Mouse (Mus musculus): ENCODE data around the gene Gabrg3.
A peak's percentile ranks its signal among the peaks of the same experiment; 100 is the strongest.

The Gabrg3 gene

DNA sequence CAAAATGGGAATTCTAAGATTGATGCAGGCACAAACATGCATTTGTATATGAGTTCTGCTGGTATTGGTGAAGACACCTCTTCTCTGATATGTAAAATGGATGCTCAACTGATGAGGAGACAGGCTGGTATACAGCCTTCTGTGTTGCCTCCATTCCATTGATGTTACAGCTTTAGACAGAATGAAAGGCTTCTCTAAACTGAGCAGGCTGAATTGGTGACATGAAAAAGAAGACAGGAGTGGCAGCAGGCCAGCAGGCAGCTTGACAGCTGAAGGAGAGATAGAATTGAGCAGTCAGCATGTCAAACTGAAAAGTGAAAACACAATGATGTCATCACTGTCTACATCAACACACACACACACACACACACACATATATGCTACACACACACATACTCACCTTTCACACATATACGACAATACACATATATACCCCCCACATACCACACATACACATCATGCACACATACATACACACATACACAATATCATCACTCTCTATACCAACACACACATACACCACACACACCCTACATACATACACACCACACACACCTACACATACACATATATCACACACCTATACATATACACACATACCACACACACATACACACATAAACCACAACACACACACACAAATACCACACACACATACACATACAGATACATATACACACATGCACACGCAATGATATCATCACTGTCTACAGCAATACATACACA, 315.4 kb downstream of the Gabrg3 start:
- DNase-seq (ENCODE audit: low read depth, low spot score) = no peak

DNA sequence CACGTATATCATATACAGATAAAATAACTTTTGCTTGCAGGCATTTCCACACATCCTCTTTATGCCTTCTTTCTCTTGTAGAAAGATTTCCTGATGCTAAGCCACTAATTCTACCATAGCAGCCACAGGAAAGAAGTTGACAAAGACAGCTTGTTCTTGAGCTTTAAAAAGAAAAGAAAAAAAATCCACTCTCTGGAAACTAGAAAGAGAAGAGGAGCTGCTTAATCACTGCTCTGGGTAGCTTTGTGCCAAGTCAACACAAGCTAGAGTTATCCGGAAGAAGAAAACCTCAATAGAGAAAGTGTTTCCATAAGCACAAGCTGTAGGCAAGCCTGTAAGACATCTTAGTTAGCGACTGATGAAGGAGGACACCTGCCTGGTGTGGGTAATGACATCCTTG, 321.6 kb downstream of the Gabrg3 start:
- no peak for DNase-seq (ENCODE audit: low read depth, low spot score)

DNA sequence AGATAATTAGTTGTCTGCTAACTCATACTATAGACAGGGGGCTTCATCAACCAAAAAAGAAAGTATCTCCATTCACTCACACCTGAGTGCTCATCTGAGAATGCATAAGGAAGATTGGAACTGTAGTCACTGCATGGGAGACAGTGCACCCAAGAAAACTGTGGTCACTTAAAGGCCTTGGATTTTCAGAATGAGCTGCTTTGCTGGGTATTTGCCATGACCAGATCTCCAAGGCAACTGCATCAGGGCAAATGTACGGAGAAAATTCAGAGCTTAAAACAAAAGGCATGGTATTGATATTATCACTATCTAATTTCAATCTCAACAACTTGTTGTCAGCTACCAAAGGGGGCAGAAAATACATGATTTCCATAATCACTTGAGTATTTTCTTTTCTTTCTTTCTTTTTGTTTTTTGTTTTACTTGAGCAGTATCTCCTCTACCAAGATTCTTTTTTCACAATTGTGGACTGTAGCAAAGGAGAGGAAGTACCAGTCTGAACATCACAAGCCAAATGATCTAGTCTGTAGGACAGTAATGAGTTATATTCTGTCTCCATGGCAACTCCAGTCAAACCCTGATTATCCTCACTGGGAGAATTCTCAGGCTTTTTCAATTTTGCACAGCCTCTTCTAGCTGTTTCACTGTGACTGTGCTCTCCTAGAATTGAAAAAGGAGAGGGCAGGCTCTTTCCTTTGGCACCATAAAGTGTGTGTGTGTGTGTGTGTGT, 335.9 kb downstream of the Gabrg3 start:
- DNase-seq (ENCODE audit: low read depth, low spot score) = no peak

DNA sequence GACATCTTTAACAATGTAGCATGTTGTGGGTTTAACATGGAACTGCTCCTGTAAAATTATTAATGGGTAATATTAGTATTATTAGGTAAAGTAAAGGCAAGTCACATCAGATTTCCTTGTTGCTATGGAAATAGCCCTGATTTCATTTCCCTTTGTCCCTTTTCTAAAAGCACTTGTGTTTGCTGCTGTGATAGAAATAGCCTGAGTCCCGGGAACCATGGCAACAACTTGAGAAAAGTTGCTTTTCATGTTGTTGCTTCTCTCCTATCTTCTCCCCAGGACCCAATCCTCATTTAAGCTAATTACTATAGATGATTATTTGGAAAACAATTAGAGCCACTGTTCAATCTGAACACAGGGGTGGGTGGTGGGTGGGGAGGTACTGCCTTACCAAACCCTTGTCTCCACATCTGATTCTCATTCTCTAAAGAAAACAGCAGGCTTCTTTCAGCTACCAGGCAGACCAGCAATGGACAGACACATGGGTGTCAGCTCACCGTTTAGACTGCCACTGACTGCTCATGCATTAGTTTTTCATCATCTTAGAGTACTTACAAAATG, 349.0 kb downstream of the Gabrg3 start:
- DNase-seq (ENCODE audit: low read depth, low spot score) = no peak

DNA sequence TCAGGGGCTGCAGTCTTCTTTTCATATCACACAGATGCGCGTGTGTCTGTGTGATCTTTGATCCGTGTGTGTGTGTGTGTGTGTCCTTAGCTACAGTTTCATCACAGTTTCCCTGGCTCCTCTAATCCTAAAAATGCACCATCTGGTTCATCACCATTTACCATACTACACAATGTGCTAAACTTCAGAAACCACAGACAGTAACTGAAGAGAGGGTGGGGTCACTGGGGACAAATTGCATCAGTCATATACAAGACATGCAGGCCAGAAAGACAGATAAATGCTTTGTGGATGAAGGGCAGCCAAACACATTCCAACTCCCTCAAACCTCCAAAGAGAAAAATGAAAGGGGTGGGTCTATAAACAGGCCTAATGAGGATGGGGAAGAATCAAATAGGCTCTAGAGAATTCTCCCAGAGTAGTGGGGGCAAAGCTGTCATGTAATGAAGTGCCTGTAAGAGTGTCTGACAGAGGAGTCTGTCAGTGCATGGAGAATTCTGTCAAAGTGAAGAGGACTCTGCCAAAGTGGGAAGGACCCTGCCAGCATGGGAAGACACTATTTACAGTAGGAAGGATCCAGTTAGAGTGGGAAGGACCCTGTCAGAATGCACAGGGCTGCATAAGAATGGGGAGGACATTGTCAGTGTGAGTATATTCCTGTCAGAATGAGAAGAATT, 386.3 kb downstream of the Gabrg3 start:
- no peak for DNase-seq (ENCODE audit: low read depth, low spot score)

DNA sequence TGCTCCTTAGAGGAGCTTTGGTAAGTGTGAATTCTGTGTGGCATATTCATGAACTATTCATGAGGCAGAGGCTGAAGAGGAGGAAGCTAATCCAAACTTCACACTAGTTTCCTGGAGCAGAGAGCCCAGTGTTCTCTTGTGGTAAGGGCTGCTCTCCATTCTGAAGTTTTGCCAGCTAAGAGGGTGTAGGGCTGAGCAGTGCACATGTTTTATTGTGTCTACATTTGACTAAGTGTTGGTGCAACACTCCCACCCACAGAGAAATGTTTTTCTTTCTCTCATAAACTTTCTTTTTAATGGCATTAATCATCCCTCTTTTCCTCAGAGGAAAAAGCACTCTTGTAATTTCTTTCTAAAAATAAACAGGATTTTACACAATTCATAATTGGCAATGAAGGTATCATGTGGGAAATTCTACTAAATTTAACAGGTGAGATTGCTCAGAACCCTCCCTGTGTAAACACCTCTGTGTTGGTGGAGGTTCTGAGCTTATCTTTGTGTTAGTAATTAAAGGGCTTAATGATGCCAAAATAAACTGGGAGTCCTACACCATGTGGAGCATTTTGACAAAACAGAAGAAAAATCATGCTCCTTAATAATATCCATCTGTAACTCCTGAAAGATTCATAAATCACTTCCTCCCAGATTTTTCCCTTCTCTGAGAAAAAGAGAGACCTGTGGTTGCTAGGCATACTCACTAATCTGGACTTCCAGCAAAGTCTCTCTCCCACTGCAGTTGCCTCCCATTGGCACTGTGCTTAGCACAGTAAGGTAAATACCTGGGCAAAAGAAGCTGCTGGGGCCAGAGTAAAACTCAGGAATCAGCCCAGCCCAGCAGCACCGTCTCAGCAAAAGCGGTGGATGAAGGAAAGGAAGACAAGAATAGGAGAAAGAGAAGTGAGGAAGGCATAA, 389.0 kb downstream of the Gabrg3 start:
- no peak for DNase-seq (ENCODE audit: low read depth, low spot score)

DNA sequence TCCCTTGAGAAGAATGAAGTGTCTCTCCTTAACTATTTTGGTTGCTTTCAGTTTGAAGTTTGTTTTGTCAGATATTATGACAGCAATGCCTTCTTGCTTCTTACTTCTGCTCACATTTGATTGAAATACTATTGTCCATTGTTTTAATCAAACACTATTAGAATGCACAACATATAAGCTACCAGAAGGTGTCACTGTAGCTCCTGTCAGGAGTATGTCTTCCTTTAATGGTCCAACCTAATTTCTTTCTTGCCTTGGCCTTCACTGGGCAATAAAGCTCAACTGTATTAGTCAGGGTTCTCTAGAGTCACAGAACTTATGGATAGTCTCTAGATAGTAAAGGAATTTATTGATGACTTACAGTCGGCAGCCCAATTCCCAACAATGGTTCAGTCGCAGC, 440.6 kb downstream of the Gabrg3 start:
- DNase-seq (ENCODE audit: low read depth, low spot score) = peak; percentile 11

DNA sequence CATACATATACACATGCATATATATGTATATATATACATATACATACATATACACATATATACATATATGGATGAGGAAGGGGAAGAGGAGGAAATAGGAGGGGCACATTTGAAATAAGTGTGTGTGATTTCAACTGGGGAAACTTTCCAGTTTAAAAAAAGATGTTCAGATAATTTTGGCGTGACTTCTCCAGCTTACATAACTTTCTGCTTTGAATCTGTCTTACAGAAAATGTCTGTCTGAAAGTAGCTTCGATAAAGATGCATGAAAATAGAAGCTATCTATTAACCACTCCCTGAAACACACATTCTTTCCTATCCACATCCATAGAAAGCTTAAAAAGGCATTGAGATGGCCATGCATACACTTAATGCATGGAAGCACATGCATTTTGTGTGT, 445.4 kb downstream of the Gabrg3 start:
- DNase-seq (ENCODE audit: low read depth, low spot score) = no peak

DNA sequence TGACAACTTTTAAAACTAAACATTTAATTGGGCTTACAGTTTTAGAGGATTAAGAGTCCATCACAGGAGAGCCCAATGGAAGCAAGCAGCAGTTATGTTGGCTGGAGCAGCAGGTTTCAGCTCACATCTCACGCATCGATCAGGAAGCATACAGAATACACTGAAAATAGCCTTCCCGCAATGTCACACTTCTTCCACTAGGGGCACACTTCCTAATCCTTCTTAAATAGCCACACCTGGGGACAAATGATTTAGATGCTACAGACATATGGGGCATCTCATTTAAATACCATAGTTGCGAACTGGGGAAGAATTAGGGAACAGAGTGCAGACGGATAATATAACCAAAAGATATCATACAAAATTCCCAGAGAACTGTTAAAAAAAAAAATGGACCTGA, 449.0 kb downstream of the Gabrg3 start:
- no peak for DNase-seq (ENCODE audit: low read depth, low spot score)

DNA sequence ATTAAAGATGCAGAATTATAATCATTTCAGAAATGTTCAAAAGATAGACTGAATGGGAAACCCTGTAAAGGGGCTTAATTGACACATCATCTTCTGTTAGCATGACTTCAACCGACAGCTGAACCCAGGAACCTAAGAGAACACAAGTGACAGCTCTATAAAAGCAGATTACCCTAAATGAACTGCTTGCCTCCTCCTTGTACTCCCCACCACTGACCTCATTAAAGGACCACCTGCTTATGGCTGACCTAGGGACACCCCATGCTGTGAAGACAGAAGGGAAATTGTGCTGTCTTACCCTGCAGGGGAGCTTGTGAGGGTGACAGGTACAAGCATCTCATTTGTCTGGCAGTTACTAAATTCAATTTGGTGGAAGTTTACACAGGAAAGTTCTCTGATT, 467.5 kb downstream of the Gabrg3 start:
- no peak for DNase-seq (ENCODE audit: low read depth, low spot score)

DNA sequence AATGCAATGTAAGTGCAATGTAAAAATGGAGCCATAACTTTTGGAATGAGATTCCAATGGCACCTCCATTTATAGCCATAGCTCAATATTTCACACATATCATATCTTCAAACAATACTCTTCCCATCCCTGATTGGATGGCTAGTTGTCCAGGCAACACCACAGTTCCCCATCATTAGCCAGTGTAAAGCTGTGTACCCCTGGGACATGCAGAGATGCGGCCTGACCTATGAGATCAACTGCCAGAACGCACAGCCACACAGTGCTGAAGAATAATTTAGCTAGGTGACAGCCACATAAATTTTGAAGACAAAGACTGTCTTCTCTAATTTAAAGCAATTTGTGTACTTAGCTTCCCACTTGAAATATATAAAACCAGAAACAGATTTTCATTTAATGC, 472.1 kb downstream of the Gabrg3 start:
- DNase-seq (ENCODE audit: low read depth, low spot score) = no peak

DNA sequence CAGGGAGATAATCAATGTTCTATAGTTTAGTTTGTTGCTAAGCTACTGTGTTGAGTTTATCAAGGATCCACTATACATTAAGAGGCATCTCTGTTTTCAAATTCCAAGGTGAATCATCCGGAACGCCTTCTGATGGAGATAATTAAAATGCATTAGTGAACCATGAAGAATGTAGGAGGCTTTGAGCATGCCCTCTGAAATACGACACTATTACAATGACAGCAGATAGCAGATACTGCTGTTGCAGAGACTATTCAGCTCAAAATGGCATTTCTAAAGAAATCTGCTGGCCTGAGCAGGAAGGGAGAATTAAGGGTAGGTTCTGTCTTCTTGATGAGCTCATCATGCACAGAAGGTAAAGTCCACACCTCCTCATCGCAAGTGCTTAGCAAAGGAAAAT, 487.2 kb downstream of the Gabrg3 start:
- no peak for DNase-seq (ENCODE audit: low read depth, low spot score)

DNA sequence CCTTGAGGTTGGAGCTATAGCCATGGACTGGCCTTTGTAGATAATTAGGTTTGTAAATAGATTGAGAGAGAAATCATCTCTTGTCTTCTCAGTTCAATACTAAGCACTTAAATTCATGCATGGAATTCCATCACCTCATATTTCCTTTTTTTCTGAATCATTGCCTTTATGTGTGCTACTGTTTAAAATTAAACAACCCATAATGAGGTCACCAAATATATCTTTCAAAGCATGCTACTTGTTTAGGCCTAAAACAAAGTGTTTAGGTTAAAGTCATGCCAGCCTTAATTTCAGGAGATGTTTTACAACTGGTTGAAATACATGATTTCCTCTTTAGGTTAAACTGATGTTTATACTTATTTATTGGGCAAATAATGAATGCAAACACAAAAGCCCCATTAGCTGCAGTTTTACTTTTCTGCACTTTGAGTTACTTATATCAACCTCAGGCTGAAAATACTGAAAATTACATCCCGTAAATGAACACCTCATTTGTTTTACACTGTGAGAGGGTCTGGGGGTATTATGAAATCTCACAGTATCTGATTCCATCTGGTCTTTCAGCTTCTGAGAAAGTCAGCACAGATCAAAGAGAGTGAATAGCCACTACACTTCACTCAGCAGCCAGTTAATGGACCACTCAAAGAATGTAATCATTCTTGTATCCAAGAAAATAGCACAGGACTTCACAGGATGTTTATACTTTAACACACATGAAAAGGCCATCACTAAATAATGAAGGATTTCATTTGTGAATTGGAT, 519.5 kb downstream of the Gabrg3 start:
- DNase-seq (ENCODE audit: low read depth, low spot score) = no peak

DNA sequence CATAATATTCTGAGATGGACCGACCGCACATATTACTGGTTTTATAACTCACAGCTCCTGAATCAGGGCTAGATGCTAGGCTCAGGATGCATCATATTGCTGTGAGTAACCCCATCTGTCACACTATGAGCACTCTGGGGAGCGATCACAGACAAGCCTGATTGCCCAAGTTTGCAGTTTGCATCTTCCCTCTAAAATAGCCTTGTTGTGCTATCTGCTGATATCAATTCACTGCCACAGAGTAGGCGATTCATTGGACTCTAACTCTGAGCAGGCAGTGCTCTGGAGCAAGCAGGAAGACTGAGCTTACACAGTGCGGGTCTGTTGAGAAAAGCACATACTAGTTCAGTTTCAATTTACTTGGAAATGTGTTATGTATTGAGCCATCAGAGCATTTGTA, 543.4 kb downstream of the Gabrg3 start:
- DNase-seq (ENCODE audit: low read depth, low spot score) = no peak

DNA sequence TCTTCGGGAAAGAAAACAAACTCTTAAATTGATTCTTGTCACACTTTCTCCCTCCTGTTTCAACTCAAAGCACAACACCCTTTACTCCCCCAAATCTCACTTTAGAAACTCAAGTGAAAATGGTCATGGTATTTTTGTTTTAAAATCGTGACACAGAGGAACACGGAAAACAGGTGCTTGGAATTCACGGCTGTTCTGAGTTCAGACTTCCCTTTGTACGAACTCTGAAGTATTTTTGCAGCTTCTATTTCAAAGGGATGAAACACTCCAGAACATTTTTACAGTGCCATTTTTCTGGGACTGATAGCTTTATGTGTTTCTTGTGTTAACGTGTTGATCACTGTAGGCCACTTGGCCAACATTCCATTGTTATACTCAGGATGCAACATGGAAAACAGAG, 561.5 kb downstream of the Gabrg3 start:
- no peak for DNase-seq (ENCODE audit: low read depth, low spot score)

DNA sequence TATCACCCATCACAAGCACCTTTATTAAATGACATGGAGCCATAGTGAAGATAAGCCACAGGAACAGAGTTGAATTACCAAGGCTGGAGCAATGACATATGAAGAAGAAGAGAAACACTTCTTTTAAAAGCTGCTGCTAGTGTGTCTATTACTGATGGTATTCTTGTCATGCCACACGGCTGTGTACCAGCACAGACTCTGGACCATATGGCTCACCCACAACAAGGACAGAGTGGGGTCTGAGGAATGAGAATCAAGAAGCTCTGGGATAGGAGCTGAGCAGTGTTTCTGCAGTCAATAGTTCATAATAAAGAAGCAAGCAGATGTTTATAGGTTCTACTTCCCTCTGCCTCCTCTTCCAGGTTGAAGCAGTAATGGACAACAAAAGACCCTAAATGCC, 585.1 kb downstream of the Gabrg3 start:
- no peak for DNase-seq (ENCODE audit: low read depth, low spot score)

DNA sequence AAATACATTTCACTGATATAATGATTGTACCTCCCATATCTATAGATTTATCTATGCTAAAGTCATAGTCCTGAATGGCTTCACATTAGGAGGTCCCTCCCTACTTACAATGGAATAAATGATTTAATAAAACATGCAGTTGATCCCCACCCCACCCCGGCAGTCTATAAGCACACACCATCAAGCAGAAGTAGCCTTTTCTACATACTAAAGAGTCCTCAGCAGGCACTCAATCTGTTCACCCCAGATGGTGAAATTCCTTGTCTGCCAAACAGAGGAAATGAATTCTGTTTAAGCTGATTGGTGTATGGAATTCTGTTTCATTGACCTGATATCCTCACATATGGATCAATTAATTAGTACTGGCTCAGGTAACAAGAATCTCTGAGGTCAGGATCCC, 607.9 kb downstream of the Gabrg3 start:
- DNase-seq (ENCODE audit: low read depth, low spot score) = no peak

DNA sequence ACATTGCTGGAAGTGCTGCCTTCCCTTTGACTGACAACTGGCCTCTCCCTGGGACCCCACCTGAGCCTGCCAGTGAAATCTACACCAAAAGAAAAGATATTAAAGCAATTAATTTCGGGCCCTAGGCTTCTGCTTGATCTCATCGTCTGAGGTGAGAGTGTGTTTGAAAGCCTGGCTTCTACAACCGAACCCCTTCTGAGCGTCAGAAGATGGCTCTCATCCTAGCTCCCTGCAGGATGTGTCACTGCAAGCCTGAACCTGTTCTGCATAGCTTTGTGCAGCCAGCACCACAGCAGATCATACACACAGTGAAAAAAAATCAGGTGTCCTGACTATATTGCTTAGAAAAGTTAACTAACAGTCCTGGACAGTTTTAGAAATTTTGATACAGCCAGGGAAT, 618.8 kb downstream of the Gabrg3 start:
- DNase-seq (ENCODE audit: low read depth, low spot score) = no peak

DNA sequence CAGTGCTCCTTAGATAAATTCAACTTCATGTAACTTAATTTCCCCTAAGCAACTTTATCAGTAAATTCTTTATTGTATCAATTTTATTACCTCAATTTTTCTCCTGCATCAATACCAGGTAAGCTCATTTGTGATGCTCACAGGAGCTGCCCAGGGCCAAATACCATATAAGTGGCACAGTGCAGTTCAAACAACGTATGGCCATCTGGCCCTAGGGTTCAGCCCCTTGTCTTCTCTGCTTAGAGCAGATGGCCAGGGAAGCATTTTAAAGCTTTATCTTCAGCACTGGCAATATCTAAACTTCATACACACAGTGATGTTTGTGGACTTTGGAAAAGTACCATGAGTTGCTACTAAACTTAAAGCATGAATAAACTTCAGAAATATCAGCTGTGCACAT, 619.2 kb downstream of the Gabrg3 start:
- no peak for DNase-seq (ENCODE audit: low read depth, low spot score)

DNA sequence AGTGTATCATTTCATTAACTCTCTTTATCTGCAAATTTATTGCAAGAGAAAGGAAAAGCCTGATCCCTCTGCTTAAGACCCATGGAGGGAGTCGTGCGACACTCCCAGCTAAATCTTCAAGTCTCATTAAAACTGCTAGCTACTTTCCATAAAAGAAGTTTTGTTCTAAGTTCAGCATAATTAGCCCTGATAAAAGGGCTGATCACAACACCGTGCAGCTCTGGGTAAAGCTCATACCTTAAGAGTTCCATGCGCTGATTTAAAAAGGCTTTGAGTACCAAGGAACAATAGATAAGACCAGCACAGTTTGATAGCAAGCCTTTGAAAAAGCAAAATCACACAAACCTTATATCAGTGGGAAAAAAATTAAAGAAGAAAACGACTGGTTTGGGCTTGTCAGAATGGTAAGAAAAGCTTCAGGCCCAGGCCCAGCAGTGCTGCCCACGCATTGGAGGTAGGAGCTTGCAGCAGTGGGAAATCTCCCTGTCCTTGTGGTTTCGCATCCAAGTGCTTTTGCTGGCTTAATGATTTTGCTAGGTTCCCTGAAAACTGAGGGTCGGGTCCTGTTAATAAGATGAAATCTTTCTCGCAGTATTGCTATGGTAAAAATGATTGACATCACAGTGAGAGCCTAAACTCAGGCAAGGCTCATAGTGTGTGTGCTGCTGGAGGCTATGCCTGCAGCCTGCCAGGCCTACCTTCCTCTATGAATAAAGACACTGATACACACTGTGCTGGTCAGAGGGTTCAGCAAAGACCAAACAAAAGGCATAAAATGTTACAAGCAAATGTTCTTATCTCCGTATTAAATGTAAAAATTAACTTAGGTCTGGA, 621.2 kb downstream of the Gabrg3 start:
- DNase-seq (ENCODE audit: low read depth, low spot score) = no peak

Data from retina, adult 2 months (tissue).